Mouse (Mus musculus) kidney, adult 2 months (tissue): ENCODE measurements around the gene Cox15. TPM values are rescaled to one million over a fixed set of nuclear protein-coding genes. Genes with fewer than 3 reads are reported as not detected.

Experiments
- DNase-seq: peaks from one replicate; pipeline ENCODE4 v3.0.0; 2021
- H3K27ac ChIP-seq: fragments of 200-500 bp; 2 replicates; pipeline ENCODE4 v1.5.1; 2012; ENCODE audit warnings: low read depth, low read length, control low read depth, inconsistent platforms; ENCODE audit not compliant: insufficient read depth
- H3K27me3 ChIP-seq: fragments of 200-500 bp; replicated peaks from 2 replicates; pipeline ENCODE4 v1.6.1; 2012; ENCODE audit warnings: mild to moderate bottlenecking, moderate library complexity, low read length, inconsistent platforms; ENCODE audit not compliant: control insufficient read depth, insufficient read depth
- H3K36me3 ChIP-seq: fragments of 200-500 bp; 2 replicates; pipeline ENCODE4 v1.6.1; 2012; ENCODE audit warnings: mild to moderate bottlenecking, moderate library complexity, low read length, inconsistent platforms; ENCODE audit not compliant: control insufficient read depth, insufficient read depth
- H3K4me1 ChIP-seq: fragments of 200-500 bp; 2 replicates; pipeline ENCODE4 v1.6.1; 2011; ENCODE audit warnings: low read length; ENCODE audit not compliant: control insufficient read depth, insufficient read depth
- H3K4me3 ChIP-seq: fragments of 200-500 bp; 2 replicates; pipeline ENCODE4 v1.5.1; 2011; ENCODE audit warnings: mild to moderate bottlenecking, low read depth, low read length, control low read depth; ENCODE audit not compliant: insufficient read depth
- CTCF ChIP-seq: fragments of 200-500 bp; conservative IDR thresholded peaks from 2 replicates; pipeline ENCODE4 v1.5.1; 2011; ENCODE audit warnings: low read depth, mild to moderate bottlenecking, control low read depth, low read length, moderate library complexity, mixed read lengths; ENCODE audit not compliant: insufficient read depth, insufficient read length
- POLR2A ChIP-seq: fragments of 200-500 bp; IDR thresholded peaks from one replicate; pipeline ENCODE4 v1.6.1; 2011; ENCODE audit warnings: low read depth, low read length, control low read depth
- WGBS: fragments of 180-500 bp; shearing (Covaris S2); methylation state at CpG from one replicate; pipeline ENCODE4 v1.1.7; 2018; 5-methylcytosine and 5-hydroxymethylcytosine counted together
- polyA plus RNA-seq: library from polyadenylated mRNA; depleted of rRNA; stranded (reverse); fragments of >200 nt; gene quantifications from 2 replicates; pipeline ENCODE4 v1.2.3, GENCODE M21; 2012

Cox15 gene
- polyA plus RNA-seq, 1 experiment = 28.4 TPM

DNA sequence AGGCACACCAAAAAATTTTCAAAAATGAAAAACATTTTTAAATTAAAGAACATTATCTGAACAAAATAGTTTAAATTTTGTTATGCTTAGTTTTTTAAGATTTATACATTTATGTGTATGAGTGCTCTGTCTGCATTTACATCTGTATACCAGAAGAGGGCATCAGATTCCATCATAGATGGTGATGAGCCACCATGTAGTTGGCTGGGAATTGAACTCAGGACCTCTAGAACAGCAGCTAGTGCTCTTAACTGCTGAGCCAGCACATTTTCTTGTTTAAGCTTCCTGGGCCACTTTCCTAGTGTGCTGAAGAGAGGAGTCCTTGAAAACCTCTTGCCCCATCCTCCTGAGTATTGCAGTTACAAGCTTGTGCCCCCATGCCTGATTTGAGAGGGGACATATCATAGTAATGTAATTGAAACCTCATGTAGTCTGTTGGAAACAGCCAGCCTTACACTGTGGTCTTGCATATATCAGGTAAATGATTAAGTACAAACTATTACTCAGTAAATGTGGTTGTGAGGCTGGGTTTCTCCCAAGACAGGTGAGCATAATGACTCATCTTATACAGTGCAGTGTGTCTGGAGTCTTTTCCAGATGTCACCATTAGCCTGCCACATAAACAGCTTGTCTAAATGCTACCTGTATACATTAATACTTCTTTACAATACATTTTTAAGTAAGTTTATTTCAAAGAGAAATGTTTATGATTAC, 8.9 kb upstream of the Cox15 start:
- H3K27ac ChIP-seq = no peak overlapping the region
- peak; percentile 25 for DNase-seq

DNA sequence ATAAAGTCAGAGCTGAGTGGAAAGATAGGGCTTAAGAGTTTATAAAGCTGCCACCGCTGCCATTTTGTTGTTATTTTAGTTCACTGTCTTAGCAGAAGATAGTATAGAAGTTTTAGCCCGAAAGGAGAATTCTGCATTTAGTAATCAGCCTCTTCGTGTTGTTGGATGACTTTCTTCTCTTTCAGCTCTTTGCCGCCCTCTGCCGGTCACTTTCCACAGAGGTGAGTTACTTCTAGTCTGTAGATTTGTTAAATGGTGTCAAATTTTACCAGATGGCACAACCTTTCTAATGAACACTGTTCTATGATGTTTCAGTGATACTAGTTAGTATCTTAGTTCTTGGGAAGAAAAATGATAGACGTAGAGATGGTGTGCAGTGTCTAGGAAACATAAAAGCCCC, 7.7 kb upstream of the Cox15 start:
- DNase-seq = peak; percentile 79
- 15% methylated on average over 6 of the region's 6 CpGs for WGBS
- no peaks in the 10 kb centered on the region; the same call in 1 of the 2 replicates for H3K4me1 ChIP-seq

More for the DNA sequence above, 8.9 kb upstream of the Cox15 start:
- Histone ChIP-seq H3K4me3 (no peak overlapping the region), H3K27me3 (no peaks in the 10 kb centered on the region), H3K4me1 (no peaks in the 10 kb centered on the region; the same call in 1 of the 2 replicates), H3K36me3 (0 out of 2 replicates have a peak, but pooled peaks cover 2% of the 10 kb centered on the region)
- no peak; the same call in 1 of the 2 replicates for TF ChIP-seq CTCF
- no peak for TF ChIP-seq POLR2A

DNA sequence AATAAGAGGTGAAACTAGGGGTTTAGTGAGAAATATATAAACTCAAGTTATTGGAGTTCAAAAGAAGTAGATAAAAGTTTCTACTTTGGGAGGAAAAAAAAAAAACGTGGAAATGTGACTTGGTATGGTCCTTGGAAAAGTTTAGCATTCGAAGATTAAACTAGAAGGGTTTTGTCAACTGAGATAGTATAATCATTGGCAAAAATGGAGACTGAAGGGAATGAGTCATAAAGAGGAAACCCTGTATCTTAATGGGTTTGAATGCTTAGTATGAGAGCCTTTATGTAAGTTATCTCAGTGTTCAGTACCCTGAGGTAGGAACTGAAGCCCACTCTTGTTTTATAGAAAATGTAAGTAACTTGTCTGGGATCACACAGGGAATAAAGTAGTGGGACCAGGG, 2.1 kb upstream of the Cox15 start:
- no peak overlapping the region for H3K27ac ChIP-seq
- no peak for TF ChIP-seq POLR2A
- TF ChIP-seq CTCF = no peak
- no peaks in the 10 kb centered on the region; the same call in 1 of the 2 replicates for H3K4me1 ChIP-seq
- no peak overlapping the region for H3K4me3 ChIP-seq
- DNase-seq = no peak
- WGBS = 77% methylated on average over 2 of the region's 2 CpGs
- no peaks in the 10 kb centered on the region for H3K27me3 ChIP-seq
- no peaks in the 10 kb centered on the region for H3K36me3 ChIP-seq

More for the DNA sequence above, 7.7 kb upstream of the Cox15 start:
- H3K27me3 ChIP-seq = no peaks in the 10 kb centered on the region
- 0 out of 2 replicates have a peak, but pooled peaks cover 2% of the 10 kb centered on the region for H3K36me3 ChIP-seq
- H3K4me3 ChIP-seq = no peak overlapping the region
- H3K27ac ChIP-seq = no peak overlapping the region
- peak; percentile 57 for TF ChIP-seq CTCF
- TF ChIP-seq POLR2A = no peak

DNA sequence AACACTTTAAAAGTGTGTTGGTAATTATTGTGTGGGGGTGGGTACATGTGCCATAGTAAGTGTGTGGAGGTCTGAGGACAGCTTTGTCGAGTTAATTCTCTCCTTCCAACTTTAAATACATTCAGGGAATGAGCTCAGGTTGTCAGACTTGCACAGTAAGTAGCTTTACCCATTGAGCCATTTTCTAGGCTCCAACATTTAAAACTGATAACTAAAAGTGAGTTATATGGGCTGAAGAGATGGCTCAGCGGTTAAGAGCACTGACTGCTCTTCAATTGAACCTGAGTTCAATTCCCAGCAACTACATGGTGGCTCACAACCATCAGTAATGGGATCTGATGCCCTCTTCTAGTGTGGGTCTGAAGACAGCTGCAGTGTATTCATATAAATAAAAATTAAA, 1.4 kb upstream of the Cox15 start:
- Histone ChIP-seq H3K27me3 (no peaks in the 10 kb centered on the region), H3K4me1 (no peaks in the 10 kb centered on the region; the same call in 1 of the 2 replicates), H3K36me3 (no peaks in the 10 kb centered on the region; the same call in 1 of the 2 replicates), H3K27ac (no peak overlapping the region), H3K4me3 (no peak overlapping the region)
- 74% methylated on average over 2 of the region's 2 CpGs for WGBS
- TF ChIP-seq CTCF (no peak), POLR2A (no peak)
- DNase-seq = no peak

DNA sequence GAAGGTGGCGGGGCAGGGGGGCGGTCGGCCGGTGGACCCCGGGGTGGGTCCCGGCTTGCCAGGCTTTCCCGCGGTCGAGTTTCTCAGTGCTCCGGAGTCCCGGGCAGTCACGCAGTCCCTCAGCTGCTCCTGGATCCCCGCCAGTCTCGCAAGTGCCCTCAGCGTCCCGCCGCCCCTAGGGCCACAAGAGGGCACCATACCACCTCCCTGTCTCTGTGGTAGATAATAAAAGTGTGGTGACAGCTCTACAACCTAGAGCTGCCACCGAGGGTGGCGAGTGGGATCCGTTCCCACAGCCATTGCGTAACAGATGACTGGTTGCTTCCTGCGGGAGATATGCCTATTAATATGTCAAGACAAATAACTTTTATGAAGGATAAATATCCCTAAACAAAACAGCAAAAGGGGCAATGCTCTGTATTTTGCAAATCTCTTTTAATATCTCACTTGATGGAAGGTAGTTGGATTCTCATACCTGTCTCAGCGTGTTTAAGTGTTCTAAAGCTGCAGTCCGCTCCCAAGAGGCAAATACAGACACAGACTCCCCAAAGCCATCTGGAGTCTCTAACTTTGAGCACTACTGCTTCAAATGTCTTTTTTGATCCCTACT, 531 bp upstream of the Cox15 start:
- Histone ChIP-seq H3K4me3 (peak overlapping the region; percentile 76), H3K27me3 (no peaks in the 10 kb centered on the region), H3K36me3 (no peaks in the 10 kb centered on the region; the same call in 1 of the 2 replicates), H3K27ac (peak overlapping the region; percentile 94), H3K4me1 (no peaks in the 10 kb centered on the region; the same call in 1 of the 2 replicates)
- DNase-seq = peak; percentile 95
- WGBS = under 1% methylated on average over 23 of the region's 24 CpGs
- no peak for TF ChIP-seq POLR2A
- peak; percentile 85 for TF ChIP-seq CTCF

DNA sequence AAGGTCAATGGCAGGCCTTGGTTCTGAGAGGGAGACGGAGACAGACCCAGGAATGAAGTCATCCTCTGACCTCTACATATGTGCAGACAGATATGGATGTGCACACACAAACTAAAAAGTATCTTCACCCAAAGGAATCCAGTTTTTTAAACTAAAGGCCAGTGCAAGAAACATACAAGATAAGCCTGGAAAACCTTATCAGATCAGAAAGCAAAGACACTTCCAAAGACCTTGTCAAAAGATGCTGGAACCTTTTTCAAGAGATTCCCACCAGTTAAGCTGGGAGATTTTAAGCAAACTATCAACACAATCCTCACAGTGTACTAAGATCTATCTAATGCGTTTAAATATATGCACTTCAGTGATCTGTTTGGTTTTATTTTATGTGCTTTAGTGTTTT, 2.8 kb downstream of the Cox15 start:
- DNase-seq = no peak
- Histone ChIP-seq H3K27me3 (no peaks in the 10 kb centered on the region), H3K27ac (no peak overlapping the region), H3K36me3 (no peaks in the 10 kb centered on the region; the same call in none of the 2 replicates), H3K4me1 (no peaks in the 10 kb centered on the region; the same call in 1 of the 2 replicates), H3K4me3 (no peak overlapping the region)
- TF ChIP-seq CTCF = no peak
- no peak for TF ChIP-seq POLR2A
- 89% methylated on average over 2 of the region's 2 CpGs for WGBS

DNA sequence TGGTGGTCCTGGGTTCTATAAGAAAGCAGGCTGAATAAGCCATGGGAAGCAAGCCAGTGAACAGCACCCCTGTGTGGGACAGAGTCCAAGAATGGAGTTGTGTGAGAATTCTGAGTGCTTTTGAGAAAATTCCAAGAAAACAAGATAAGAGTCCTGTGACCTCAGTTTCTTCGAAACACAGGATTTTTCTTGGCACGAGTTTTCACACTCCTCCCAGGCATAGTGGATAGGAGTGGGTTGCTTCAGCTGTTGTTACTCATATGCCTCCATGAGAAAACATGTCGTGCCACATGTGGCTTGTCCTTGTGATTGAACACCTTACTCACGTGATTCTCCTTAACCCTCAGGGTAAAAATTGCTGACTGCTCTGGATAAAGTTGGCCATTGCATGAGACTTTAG, 4.9 kb downstream of the Cox15 start:
- Histone ChIP-seq H3K4me3 (no peak overlapping the region), H3K4me1 (no peaks in the 10 kb centered on the region; the same call in 1 of the 2 replicates), H3K36me3 (no peaks in the 10 kb centered on the region; the same call in none of the 2 replicates), H3K27ac (no peak overlapping the region), H3K27me3 (no peaks in the 10 kb centered on the region)
- TF ChIP-seq POLR2A (no peak), CTCF (no peak)
- peak; percentile 59 for DNase-seq
- WGBS = 61% methylated on average over 4 of the region's 4 CpGs
